Mouse (Mus musculus) limb, embryonic 12.5 days (tissue): ENCODE results near the gene Krtap20-2. TPM values are rescaled to one million over a fixed set of nuclear protein-coding genes. Genes with fewer than 3 reads are reported as not detected.
"Not testable (repeated sequence)": the region's sequence is repeated elsewhere in the genome, so short reads cannot be mapped to it uniquely, and the experiment has no call there.

Source experiments
- ATAC-seq: fragments of 200-750 bp; cut with Nextera tagmentation; 2 replicates; pipeline ENCODE4 v1.8.0; 2017; ENCODE audit warnings: low read depth, moderate TSS enrichment; ENCODE audit not compliant: insufficient number of reproducible peaks, insufficient read depth, low FRiP score, low TSS enrichment
- H3K27ac ChIP-seq: fragments of 300-500 bp; sonication (generic); 2 replicates; pipeline ENCODE4 v1.5.1; 2016; ENCODE audit warnings: mild to moderate bottlenecking, moderate library complexity
- H3K27me3 ChIP-seq: fragments of 300-500 bp; sonication (generic); 2 replicates; pipeline ENCODE4 v1.6.1; 2016; ENCODE audit warnings: mild to moderate bottlenecking, moderate library complexity
- H3K36me3 ChIP-seq: fragments of 300-500 bp; sonication (generic); 2 replicates; pipeline ENCODE4 v1.6.1; 2016; ENCODE audit warnings: mild to moderate bottlenecking, moderate library complexity
- H3K4me1 ChIP-seq: fragments of 300-500 bp; sonication (generic); replicated peaks from 2 replicates; pipeline ENCODE4 v1.6.1; 2016
- H3K4me2 ChIP-seq: fragments of 300-500 bp; sonication (generic); 2 replicates; pipeline ENCODE4 v1.6.1; 2016; ENCODE audit warnings: mild to moderate bottlenecking, moderate library complexity
- H3K4me3 ChIP-seq: fragments of 300-500 bp; sonication (generic); replicated peaks from 2 replicates; pipeline ENCODE4 v1.5.1; 2016; ENCODE audit warnings: mild to moderate bottlenecking
- H3K9ac ChIP-seq: fragments of 300-500 bp; sonication (generic); replicated peaks from 2 replicates; pipeline ENCODE4 v1.6.1; 2016; ENCODE audit warnings: mild to moderate bottlenecking, moderate library complexity
- H3K9me3 ChIP-seq: fragments of 300-500 bp; sonication (generic); 2 replicates; pipeline ENCODE4 v1.6.1; 2016; ENCODE audit warnings: mild to moderate bottlenecking, moderate library complexity
- WGBS: fragments of 180-500 bp; shearing (Covaris S2); methylation state at CpG from one replicate; pipeline ENCODE4 v1.1.7; 2016; 5-methylcytosine and 5-hydroxymethylcytosine counted together
- polyA plus RNA-seq: library from polyadenylated mRNA; unstranded; fragments of >200 nt; fragmentation: Nextera tagmentation; extraction: Ambion mirVana; gene quantifications from 2 replicates; pipeline ENCODE4 v1.2.1, GENCODE M21; 2016

Gene Krtap20-2
- polyA plus RNA-seq, result not detected in 2 replicates

GRCm38 (mm10) chr16:89205561-89205960 lies at the start of gene Krtap20-2:
TSS of gene Krtap20-2 (plus strand) at chr16:89205861.
- Histone ChIP-seq H3K4me1 (no peaks in the 10 kb centered on the region), H3K4me2 (no peak within 1 kb of the TSS), H3K9me3 (no peaks in the 10 kb centered on the region), H3K27ac (no peak within 1 kb of the TSS), H3K4me3 (no peak within 1 kb of the TSS), H3K9ac (no peak within 1 kb of the TSS), H3K36me3 (no peaks in the 10 kb centered on the region), H3K27me3 (no peaks in the 10 kb centered on the region)
- no peak for ATAC-seq
- WGBS, result 67% methylated on average over 1 of the region's 1 CpGs

GRCm38 (mm10) chr16:89157652-89158051 lies 48.0 kb upstream of the Krtap20-2 start, which contains the start of gene Gm9789:
TSS of gene Gm9789 (plus strand) at chr16:89157952.
- H3K4me2 ChIP-seq, result no peak within 1 kb of the TSS
- ATAC-seq, result no peak
- no peak within 1 kb of the TSS for H3K27ac ChIP-seq
- 85% methylated on average over 4 of the region's 4 CpGs for WGBS
- no peaks in the 10 kb centered on the region for H3K27me3 ChIP-seq
- no peak within 1 kb of the TSS for H3K4me3 ChIP-seq
- no peak within 1 kb of the TSS for H3K9ac ChIP-seq
- no peaks in the 10 kb centered on the region for H3K36me3 ChIP-seq
- H3K9me3 ChIP-seq, result no peaks in the 10 kb centered on the region
- no peaks in the 10 kb centered on the region for H3K4me1 ChIP-seq

- not testable (repeated sequence) for H3K4me3 ChIP-seq, H3K4me2 ChIP-seq, H3K4me1 ChIP-seq, H3K36me3 ChIP-seq, ATAC-seq, H3K9me3 ChIP-seq, H3K9ac ChIP-seq, H3K27me3 ChIP-seq, H3K27ac ChIP-seq
Observed at GRCm38 (mm10) chr16:89169190-89169589, 36.5 kb upstream of the Krtap20-2 start, which contains the start of gene Gm7735. TSS of gene Gm7735 (plus strand) at chr16:89169490.

GRCm38 (mm10) chr16:89174435-89174834 lies 31.2 kb upstream of the Krtap20-2 start, which contains the start of gene 1110057P08Rik:
TSS of gene 1110057P08Rik (plus strand) at chr16:89174735.
- no peaks in the 10 kb centered on the region for H3K4me1 ChIP-seq
- H3K27ac ChIP-seq, result no peak within 1 kb of the TSS
- no peak for ATAC-seq
- no peak within 1 kb of the TSS for H3K4me3 ChIP-seq
- H3K9ac ChIP-seq, result no peak within 1 kb of the TSS
- H3K27me3 ChIP-seq, result no peaks in the 10 kb centered on the region
- no peak within 1 kb of the TSS for H3K4me2 ChIP-seq
- 72% methylated on average over 2 of the region's 2 CpGs for WGBS
- H3K36me3 ChIP-seq, result no peaks in the 10 kb centered on the region
- H3K9me3 ChIP-seq, result no peaks in the 10 kb centered on the region

- Histone ChIP-seq H3K36me3 (no peaks in the 10 kb centered on the region), H3K9me3 (no peaks in the 10 kb centered on the region), H3K4me2 (no peak overlapping the region), H3K4me1 (no peaks in the 10 kb centered on the region), H3K4me3 (no peak overlapping the region), H3K27ac (no peak overlapping the region), H3K27me3 (no peaks in the 10 kb centered on the region), H3K9ac (no peak overlapping the region)
- no peak for ATAC-seq
- 79% methylated on average over 4 of the region's 4 CpGs for WGBS
Observed at GRCm38 (mm10) chr16:89188621-89189020, 17.0 kb upstream of the Krtap20-2 start.

Other genes with a start within 250 kb of the Krtap20-2 start
- not detected in 2 replicates for gene Krtap16-3, start 243.0 kb upstream of the Krtap20-2 start, polyA plus RNA-seq
- not detected in 2 replicates for gene Krtap22-2, start 195.1 kb upstream of the Krtap20-2 start, polyA plus RNA-seq
- gene Gm10229, start 190.6 kb upstream of the Krtap20-2 start, polyA plus RNA-seq, result not detected in 2 replicates
- not detected in 2 replicates for gene Krtap6-1, start 174.2 kb upstream of the Krtap20-2 start, polyA plus RNA-seq
- not detected in 2 replicates for gene Gm10228, start 164.4 kb upstream of the Krtap20-2 start, polyA plus RNA-seq
- gene Krtap6-5, start 158.0 kb upstream of the Krtap20-2 start, polyA plus RNA-seq, result not detected in 2 replicates
- gene 1110025L11Rik, start 141.9 kb upstream of the Krtap20-2 start, polyA plus RNA-seq, result not detected in 2 replicates
- not detected in 2 replicates for gene Krtap6-3, start 121.8 kb upstream of the Krtap20-2 start, polyA plus RNA-seq
- not detected in 2 replicates for gene Gm6358, start 65.0 kb upstream of the Krtap20-2 start, polyA plus RNA-seq
- not detected in 2 replicates for gene Gm10061, start 54.8 kb upstream of the Krtap20-2 start, polyA plus RNA-seq
- gene Gm9789, start 47.9 kb upstream of the Krtap20-2 start, polyA plus RNA-seq, result not detected in 2 replicates
- gene Gm7735, start 36.4 kb upstream of the Krtap20-2 start, polyA plus RNA-seq, result not detected in 2 replicates
- not detected in 2 replicates for gene 1110057P08Rik, start 31.1 kb upstream of the Krtap20-2 start, polyA plus RNA-seq
- not detected in 2 replicates for gene Krtap21-1, start 198.0 kb downstream of the Krtap20-2 start, polyA plus RNA-seq
- not detected in 2 replicates for gene Krtap6-2, start 214.2 kb downstream of the Krtap20-2 start, polyA plus RNA-seq